Mouse (Mus musculus): Measurements from ENCODE around the gene Sidt2. TPM values are rescaled to one million over a fixed set of nuclear protein-coding genes. Genes with fewer than 3 reads are reported as not detected.

The Sidt2 gene
- polyA plus RNA-seq (2016; fragmentation: Nextera tagmentation; extraction: Ambion mirVana) = 26.8 and 30.7 TPM in 2 replicates

DNA sequence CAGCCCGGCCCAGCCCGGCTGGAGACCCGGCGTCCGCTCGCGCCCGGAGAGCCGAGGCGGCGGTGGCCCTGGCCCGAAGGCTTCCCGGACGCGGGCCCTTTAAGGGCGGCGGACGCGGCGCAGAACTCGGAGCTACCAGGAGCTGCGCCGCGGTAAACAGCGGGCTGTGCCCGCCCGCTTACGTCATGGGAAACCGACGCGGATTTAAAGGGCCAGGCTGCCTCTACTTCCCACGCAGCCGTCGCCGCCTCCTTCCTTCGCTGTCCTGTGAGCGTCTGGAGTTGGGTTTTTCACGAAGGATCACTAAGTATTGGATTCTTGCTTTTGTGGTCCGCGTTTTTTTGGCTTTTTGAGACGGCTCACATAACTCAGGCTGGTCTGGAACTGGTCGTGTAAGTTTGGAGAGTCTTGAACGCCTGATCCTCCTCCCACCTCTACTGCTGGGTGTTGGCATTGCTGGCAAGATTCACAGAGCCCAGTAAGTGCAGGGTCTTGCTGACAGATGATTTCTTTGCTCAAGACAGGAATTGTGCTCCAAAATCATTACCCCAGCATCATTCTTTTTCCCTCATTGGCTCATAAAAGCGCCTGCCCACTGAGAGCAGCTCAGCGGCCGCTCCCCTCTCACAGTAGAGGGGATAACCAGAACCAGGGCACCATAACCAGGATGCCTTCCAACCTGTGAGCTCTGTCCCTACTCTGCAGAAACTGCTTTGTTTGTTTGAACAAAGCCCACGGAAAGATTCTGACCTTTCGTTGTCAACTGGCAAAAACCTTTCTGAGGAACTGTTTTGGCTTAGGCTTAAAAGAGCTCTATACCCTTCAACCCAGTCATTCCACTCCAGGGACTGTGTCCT, at the start of gene Sidt2:
Gene Sidt2, minus strand, starts transcription at position 152 of the 857 bp plus-strand sequence.
- Histone ChIP-seq H3K4me1 (peaks cover 32% of the 10 kb centered on the region), H3K36me3 (replicated peaks) (peaks cover 17% of the 10 kb centered on the region), H3K9me3 (no peaks in the 10 kb centered on the region), H3K9ac (peak within 1 kb of the TSS; percentile 89), H3K27ac (peak within 1 kb of the TSS; percentile 84), H3K4me3 (replicated peaks) (peak within 1 kb of the TSS; percentile 87), H3K4me2 (peak within 1 kb of the TSS; percentile 92), H3K27me3 (no peaks in the 10 kb centered on the region)
- peak; percentile 97 for ATAC-seq (ENCODE audit: low FRiP score)
- WGBS = under 1% methylated on average over 48 of the region's 48 CpGs

DNA sequence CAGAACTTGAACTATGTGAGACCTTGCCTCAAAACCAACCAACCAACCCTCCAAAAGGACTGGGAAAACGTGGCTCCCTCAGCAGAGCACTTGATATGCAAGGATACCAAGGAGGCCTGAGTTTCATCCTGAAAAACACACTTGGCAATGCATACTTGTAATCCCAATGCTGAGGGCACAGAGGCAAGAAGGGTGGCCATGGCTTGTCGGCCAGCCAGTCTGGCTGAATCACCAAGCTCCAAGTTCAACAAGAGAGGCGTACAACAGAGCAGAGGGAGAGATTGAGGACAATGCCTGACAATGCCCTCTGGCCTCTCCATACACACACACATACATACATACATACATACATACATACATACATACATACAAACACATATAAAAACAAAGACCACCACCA, 49.5 kb upstream of the Sidt2 start:
- Histone ChIP-seq H3K4me2 (no peak overlapping the region), H3K27me3 (no peaks in the 10 kb centered on the region), H3K36me3 (replicated peaks) (no peaks in the 10 kb centered on the region), H3K4me3 (replicated peaks) (no peak overlapping the region), H3K27ac (no peak overlapping the region), H3K9ac (no peak overlapping the region), H3K4me1 (no peaks in the 10 kb centered on the region), H3K9me3 (no peaks in the 10 kb centered on the region)
- no peak for ATAC-seq (ENCODE audit: low FRiP score)
- WGBS = 64% methylated on average over 3 of the region's 3 CpGs

DNA sequence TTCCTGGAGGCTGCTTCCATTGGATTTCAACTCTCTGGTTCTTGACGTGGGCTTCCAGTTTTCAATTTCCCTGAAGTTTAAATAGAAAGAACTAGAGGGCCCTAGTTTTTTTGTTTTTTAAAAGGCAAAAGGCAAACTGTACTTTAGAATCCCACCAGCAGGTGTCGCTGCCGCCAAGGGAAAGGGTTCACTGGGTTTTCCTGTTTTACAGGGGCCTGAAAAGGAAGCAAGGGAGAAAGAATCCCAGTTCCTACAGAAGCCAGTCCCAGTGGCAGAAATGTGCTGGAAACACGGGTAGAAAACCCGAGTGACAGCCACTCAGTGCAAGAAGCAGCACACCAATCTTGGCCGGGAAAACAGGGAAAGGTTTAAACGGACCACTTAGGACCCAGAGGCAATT, 48.7 kb upstream of the Sidt2 start:
- Histone ChIP-seq H3K9ac (no peak overlapping the region), H3K4me2 (no peak overlapping the region), H3K27me3 (no peaks in the 10 kb centered on the region), H3K27ac (no peak overlapping the region), H3K4me1 (no peaks in the 10 kb centered on the region), H3K36me3 (replicated peaks) (no peaks in the 10 kb centered on the region), H3K9me3 (no peaks in the 10 kb centered on the region), H3K4me3 (replicated peaks) (no peak overlapping the region)
- WGBS = 10% methylated on average over 7 of the region's 7 CpGs
- ATAC-seq (ENCODE audit: low FRiP score) = no peak

DNA sequence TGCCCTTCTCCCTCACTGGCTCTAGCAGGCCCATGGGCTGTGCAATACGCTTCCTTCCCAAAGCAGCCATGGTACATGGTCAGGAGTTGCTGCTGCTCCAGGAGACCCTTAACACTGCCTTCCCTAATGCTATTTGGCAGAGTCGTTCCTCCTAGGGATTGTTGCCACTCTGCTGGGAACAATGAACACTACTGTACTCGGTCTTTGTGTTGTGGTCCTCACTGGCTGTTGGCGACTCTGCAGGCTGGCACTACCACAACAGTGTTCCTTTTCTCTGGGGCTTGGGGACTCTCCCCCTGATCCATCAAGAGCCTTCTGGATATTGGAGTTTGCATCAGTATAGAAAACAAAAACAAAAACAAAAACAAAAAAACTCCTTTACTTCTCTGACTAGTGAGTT, 44.0 kb upstream of the Sidt2 start:
- Histone ChIP-seq H3K27ac (no peak overlapping the region), H3K4me3 (replicated peaks) (no peak overlapping the region), H3K9me3 (no peaks in the 10 kb centered on the region), H3K9ac (no peak overlapping the region), H3K4me2 (no peak overlapping the region), H3K27me3 (no peaks in the 10 kb centered on the region), H3K4me1 (no peaks in the 10 kb centered on the region), H3K36me3 (replicated peaks) (no peaks in the 10 kb centered on the region)
- WGBS = 70% methylated on average over 4 of the region's 4 CpGs
- no peak for ATAC-seq (ENCODE audit: low FRiP score)

DNA sequence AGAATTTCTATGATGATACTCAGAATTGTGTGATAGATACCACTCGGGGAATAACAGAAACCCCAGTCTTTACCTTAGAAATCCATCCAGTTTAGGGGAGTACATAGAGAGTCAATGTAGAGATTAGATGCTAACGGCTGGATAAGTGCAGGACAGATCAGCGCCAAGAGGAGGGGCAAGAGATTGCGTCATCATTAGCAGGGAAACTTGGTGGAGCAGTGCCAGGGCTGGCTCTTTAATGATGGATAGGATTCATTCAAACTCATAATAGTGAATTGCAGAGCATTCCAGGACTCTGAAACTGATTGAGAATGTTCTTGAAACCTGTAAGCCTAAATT, 30.1 kb upstream of the Sidt2 start:
- Histone ChIP-seq H3K4me3 (replicated peaks) (peak overlapping the region; percentile 94), H3K27me3 (no peaks in the 10 kb centered on the region), H3K27ac (peak overlapping the region; percentile 96), H3K4me1 (peaks cover 32% of the 10 kb centered on the region), H3K4me2 (peak overlapping the region; percentile 94), H3K36me3 (replicated peaks) (peaks cover 7% of the 10 kb centered on the region; the same call in 1 of the 2 replicates), H3K9me3 (no peaks in the 10 kb centered on the region), H3K9ac (peak overlapping the region; percentile 99)
- WGBS = under 1% methylated on average over 4 of the region's 4 CpGs
- ATAC-seq (ENCODE audit: low FRiP score) = peak; percentile 82

DNA sequence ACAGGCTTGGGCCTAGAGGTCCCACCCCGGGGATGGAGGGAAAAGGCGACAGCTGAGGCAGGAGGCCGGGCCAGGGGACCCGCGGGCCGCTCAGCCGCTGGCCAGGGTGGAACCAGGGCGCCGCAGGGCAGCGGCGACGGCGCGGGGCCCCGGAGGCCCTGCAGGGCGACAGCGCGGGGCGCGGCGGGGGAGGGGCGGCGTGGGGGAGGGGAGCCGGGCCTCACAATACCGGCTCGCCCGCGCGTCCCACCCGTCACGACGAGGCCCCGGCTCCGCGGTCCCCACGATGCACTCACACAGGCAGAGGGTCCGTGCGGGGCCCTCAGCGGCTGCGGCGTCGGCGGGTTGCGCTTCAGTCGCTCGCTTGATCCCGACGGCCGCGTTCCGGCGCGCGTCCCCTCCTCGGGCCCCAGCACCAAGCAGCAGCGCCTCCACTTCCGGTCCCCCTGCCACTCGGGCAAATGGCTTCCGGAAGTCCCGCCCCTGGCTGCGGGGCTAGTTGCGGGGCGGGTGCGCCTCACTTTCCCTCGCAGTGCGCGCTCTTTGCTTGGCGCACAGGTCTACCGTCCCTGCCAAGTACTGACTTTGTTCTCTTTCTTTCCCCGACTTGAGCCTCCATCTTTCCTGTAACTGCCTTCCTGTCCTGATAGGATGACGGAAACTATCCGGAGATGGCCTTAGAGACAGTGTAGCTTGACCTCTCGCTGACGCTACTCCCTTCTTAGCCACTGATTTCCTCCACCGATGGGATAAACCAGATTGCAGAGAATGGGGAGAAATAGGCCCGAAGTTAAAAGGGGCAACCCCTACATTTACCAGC, 29.6 kb upstream of the Sidt2 start:
- Histone ChIP-seq H3K4me3 (replicated peaks) (peak overlapping the region; percentile 94), H3K4me2 (peak overlapping the region; percentile 94), H3K4me1 (peaks cover 32% of the 10 kb centered on the region), H3K27ac (peak overlapping the region; percentile 96), H3K36me3 (replicated peaks) (peaks cover 7% of the 10 kb centered on the region; the same call in 1 of the 2 replicates), H3K27me3 (no peaks in the 10 kb centered on the region), H3K9me3 (no peaks in the 10 kb centered on the region), H3K9ac (peak overlapping the region; percentile 99)
- WGBS = under 1% methylated on average over 60 of the region's 76 CpGs
- ATAC-seq (ENCODE audit: low FRiP score) = peak; percentile 95

DNA sequence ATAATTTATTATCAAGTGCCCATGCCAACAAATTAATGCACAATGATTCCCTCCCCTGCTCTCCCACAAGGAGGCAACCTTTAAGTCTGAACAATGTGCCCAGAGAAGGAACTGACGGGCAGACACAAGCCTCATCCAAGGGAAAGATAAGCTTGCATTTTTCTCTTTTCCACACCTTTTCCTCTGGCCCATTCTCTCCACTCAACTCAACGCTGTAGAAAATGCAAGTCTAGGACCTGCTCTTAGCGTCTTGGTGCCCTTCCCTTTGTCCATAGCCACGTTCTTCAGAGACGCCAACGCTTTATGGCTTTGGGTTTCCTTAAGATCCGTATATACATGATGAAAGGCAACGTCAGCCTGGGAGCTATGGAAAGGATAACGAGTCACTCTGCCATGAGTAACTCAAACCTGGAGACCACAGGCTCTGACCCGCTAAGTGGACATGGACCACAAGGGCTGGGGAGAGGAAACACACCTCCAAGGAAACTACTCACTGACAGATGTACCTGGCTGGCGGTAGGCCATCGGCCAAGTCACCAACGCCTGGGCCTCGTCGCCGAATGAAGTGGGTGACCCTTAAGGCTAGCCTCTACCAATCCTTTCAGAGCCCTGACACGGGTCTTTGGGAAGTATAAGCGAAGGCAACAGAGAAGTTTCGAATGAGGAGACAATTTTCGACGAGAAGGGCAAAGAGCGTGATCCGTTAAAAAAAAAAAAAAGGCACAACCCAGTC, 28.8 kb upstream of the Sidt2 start:
- Histone ChIP-seq H3K36me3 (replicated peaks) (peaks cover 7% of the 10 kb centered on the region; the same call in 1 of the 2 replicates), H3K4me2 (peak overlapping the region; percentile 94), H3K4me3 (replicated peaks) (peak overlapping the region; percentile 94), H3K4me1 (peaks cover 32% of the 10 kb centered on the region), H3K9ac (peak overlapping the region; percentile 99), H3K27ac (peak overlapping the region; percentile 96), H3K9me3 (no peaks in the 10 kb centered on the region), H3K27me3 (no peaks in the 10 kb centered on the region)
- no peak for ATAC-seq (ENCODE audit: low FRiP score)
- WGBS = 1% methylated on average over 23 of the region's 23 CpGs

DNA sequence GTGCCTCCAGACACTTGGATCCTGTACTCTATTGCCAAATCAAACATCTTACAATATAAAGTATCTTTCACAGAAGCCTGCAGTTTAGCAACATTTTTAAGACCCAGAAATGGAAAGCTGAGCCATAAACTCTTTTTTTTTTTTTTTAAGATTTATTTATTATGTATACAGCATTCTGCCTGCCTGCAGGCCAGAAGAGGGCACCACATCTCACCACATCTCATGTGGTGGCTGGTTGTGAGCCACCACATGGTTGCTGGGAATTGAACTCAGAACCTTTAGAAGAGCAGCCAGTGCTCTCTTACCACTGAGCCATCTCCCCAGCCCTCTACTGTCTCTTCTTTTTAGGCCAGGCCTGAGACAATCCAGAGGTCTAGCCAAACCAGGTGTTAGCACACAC, 26.3 kb upstream of the Sidt2 start:
- peaks cover 32% of the 10 kb centered on the region for H3K4me1 ChIP-seq
- no peak overlapping the region for H3K4me3 ChIP-seq (replicated peaks)
- no peak overlapping the region for H3K27ac ChIP-seq
- no peak for ATAC-seq (ENCODE audit: low FRiP score)
- H3K9ac ChIP-seq = no peak overlapping the region
- H3K27me3 ChIP-seq = no peaks in the 10 kb centered on the region
- H3K9me3 ChIP-seq = no peaks in the 10 kb centered on the region
- H3K36me3 ChIP-seq (replicated peaks) = peaks cover 20% of the 10 kb centered on the region
- no peak overlapping the region for H3K4me2 ChIP-seq

DNA sequence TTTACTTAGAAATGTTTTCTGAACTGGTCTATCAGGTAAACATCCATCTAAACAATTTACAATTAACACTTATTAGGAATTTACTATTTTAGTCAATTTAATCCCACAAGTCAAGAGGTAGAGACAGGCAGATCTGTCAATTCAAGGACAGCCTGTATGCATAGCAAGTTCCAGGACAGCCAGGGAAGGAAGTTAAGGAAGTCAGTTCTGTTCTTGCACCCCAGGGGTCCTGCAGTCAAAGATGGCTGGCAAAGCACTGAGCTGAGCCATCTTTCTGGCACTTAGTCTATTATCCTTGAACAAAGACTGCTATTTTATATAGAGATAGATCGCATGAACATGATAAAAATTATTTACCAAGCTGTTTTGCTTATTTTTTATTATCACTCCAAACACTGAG, 25.6 kb upstream of the Sidt2 start:
- WGBS = 83% methylated on average over 1 of the region's 1 CpGs
- ATAC-seq (ENCODE audit: low FRiP score) = no peak
- no peaks in the 10 kb centered on the region for H3K9me3 ChIP-seq
- H3K27ac ChIP-seq = no peak overlapping the region
- no peak overlapping the region for H3K4me3 ChIP-seq (replicated peaks)
- peaks cover 29% of the 10 kb centered on the region for H3K4me1 ChIP-seq
- H3K4me2 ChIP-seq = no peak overlapping the region
- H3K9ac ChIP-seq = no peak overlapping the region
- H3K27me3 ChIP-seq = no peaks in the 10 kb centered on the region
- peaks cover 23% of the 10 kb centered on the region for H3K36me3 ChIP-seq (replicated peaks)

DNA sequence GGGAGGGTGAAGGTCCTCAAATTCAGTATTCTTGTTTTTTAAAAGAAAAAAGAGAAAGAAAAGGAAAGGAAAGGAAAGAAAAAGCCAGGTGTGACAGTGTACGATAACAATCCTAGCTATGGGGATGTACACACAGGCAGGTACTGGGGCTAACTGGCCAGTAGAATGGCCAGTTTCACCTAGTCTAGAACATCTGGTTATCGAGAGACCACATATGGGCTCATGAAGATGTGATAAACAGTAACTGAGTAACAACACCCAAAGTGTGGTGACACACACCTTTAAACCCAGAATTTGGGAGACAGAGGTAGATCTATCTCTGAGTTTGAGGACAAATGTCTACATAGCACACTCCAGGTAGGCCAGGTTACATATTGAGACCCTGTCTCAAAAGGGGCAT, 24.7 kb upstream of the Sidt2 start:
- no peak overlapping the region for H3K4me2 ChIP-seq
- peaks cover 24% of the 10 kb centered on the region for H3K4me1 ChIP-seq
- no peak overlapping the region for H3K27ac ChIP-seq
- no peak overlapping the region for H3K4me3 ChIP-seq (replicated peaks)
- H3K36me3 ChIP-seq (replicated peaks) = peaks cover 29% of the 10 kb centered on the region
- WGBS = 97% methylated on average over 2 of the region's 2 CpGs
- H3K27me3 ChIP-seq = no peaks in the 10 kb centered on the region
- no peak for ATAC-seq (ENCODE audit: low FRiP score)
- no peaks in the 10 kb centered on the region for H3K9me3 ChIP-seq
- no peak overlapping the region for H3K9ac ChIP-seq

DNA sequence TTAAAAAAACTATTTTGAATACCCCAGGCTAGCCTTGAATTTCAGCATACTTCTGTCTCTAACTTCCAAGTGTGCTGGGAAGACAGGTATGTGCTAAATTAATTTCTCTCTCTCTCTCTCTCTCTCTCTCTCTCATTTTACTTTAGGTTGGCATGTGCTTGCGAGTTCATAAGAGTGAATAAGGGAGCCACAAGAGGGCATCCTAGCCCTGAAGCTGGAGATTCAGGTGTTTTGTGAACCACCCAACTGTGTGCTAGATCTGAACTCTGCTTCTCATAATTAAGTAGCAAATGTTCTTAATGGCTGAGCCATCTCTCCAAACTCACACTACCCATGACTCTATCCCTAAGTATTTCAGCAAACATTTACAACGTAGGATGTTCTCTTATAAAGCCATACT, 21.8 kb upstream of the Sidt2 start:
- Histone ChIP-seq H3K4me2 (no peak overlapping the region), H3K4me3 (replicated peaks) (no peak overlapping the region), H3K27me3 (no peaks in the 10 kb centered on the region), H3K4me1 (peaks cover 8% of the 10 kb centered on the region), H3K9ac (no peak overlapping the region), H3K36me3 (replicated peaks) (peaks cover 48% of the 10 kb centered on the region), H3K27ac (no peak overlapping the region), H3K9me3 (no peaks in the 10 kb centered on the region)
- no peak for ATAC-seq (ENCODE audit: low FRiP score)
- WGBS = 95% methylated on average over 2 of the region's 2 CpGs

DNA sequence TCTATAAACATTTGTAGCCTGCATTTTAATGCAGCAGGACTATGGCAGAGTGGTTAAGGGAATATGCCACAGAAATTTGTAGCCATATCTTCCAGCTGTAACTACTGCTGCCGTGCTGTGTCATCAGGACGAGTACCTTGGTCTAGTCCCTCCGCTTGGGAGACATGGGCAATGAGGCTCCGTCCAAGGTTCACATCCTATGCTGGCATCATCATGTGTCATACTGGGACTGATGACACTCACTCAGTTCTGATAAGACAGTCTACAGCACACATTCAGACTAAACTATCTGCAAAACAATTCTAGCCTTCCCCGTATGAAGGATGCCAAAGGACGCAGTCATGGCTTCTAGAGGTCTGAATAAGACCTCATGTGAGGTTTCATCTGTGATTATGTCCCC, 8.5 kb upstream of the Sidt2 start:
- H3K4me1 ChIP-seq = no peaks in the 10 kb centered on the region

More for the DNA sequence above, 8.5 kb upstream of the Sidt2 start:
- no peaks in the 10 kb centered on the region for H3K27me3 ChIP-seq
- ATAC-seq (ENCODE audit: low FRiP score) = no peak
- 91% methylated on average over 6 of the region's 6 CpGs for WGBS
- H3K4me2 ChIP-seq = no peak overlapping the region
- peaks cover 81% of the 10 kb centered on the region for H3K36me3 ChIP-seq (replicated peaks)
- H3K9ac ChIP-seq = no peak overlapping the region
- H3K27ac ChIP-seq = no peak overlapping the region
- no peak overlapping the region for H3K4me3 ChIP-seq (replicated peaks)
- H3K9me3 ChIP-seq = no peaks in the 10 kb centered on the region

Data from forebrain, embryonic 12.5 days (tissue).